Mouse (Mus musculus) lung, postnatal 0 days (tissue): ENCODE results near the gene Pdxk.

Experiments
- CTCF ChIP-seq: IDR thresholded peaks from 2 replicates; pipeline ENCODE4 v1.5.1; 2016; ENCODE audit warnings: antibody characterized with exemption, mild to moderate bottlenecking
- EP300 ChIP-seq: IDR thresholded peaks from 2 replicates; pipeline ENCODE4 v1.6.1; 2016; ENCODE audit warnings: antibody characterized with exemption, mild to moderate bottlenecking, control low read depth

GRCm38 (mm10) chr10:78395377-78395776, 69.4 kb downstream of the Pdxk start:
- TF ChIP-seq CTCF: no peak
- no peak for TF ChIP-seq EP300
